Mouse (Mus musculus) monocyte, adult 5-6 weeks (primary cell): ENCODE results near the gene Pax2. TPM values are rescaled to one million over a fixed set of nuclear protein-coding genes. Genes with fewer than 3 reads are reported as not detected.
"Not testable (repeated sequence)": the region's sequence is repeated elsewhere in the genome, so short reads cannot be mapped to it uniquely, and the experiment has no call there.

Experiments used
- ATAC-seq: fragments of 153-309, 156-312 bp; replicated peaks from 2 replicates; pipeline ENCODE4 v1.8.0; 2017; ENCODE audit warnings: mild to moderate bottlenecking; ENCODE audit not compliant: low TSS enrichment, insufficient number of reproducible peaks, severe bottlenecking, poor library complexity, low FRiP score
- total RNA-seq: library from RNA; stranded (forward); fragments of 200-1000, 200-491, 200-594 nt; gene quantifications from 3 replicates; pipeline ENCODE4 v1.2.3, GENCODE M21; 2017

Pax2 gene
- total RNA-seq, 1 experiment from 2014 or later: not detected

- ATAC-seq: no peak
These were observed 65.7 kb downstream of the Pax2 start for GRCm38 (mm10) chr19:44821581-44821980.

- ATAC-seq: no peak
These were observed 66.5 kb downstream of the Pax2 start for GRCm38 (mm10) chr19:44822295-44822694.

GRCm38 (mm10) chr19:44823657-44824056, 67.8 kb downstream of the Pax2 start:
- no peak for ATAC-seq

DNA sequence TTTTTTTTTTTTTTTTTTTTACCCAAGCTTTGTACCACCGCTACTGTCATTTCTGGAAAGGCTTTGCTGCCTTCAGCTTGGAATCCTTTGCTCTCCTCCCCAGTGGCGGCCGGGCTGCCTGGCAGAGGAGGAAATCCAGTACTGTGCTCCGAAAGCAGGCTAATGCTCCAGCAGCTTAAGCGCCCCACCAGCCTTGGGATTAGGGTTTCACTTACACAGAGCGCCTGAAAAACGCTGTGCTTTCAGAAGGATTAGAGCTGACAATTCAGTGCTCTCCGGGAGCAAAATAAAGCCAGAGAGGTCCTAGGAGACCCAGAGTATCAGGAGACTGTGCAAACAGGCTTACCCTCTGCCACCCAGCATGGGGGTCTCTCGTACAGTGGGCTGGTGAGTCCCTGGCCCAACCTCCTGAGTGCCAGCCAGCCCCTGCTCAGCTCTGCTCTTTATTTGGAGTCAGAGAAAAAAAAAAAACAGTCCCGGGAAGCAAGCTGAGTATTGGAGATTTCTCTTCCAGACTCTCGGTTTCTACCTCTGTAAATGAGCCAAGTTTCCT, 69.4 kb downstream of the Pax2 start:
- no peak for ATAC-seq

GRCm38 (mm10) chr19:44825819-44826218, 70.0 kb downstream of the Pax2 start:
- ATAC-seq: no peak

GRCm38 (mm10) chr19:44833391-44833790, 77.5 kb downstream of the Pax2 start:
- no peak for ATAC-seq

- no peak for ATAC-seq
These were observed 78.6 kb downstream of the Pax2 start for GRCm38 (mm10) chr19:44834218-44835041.

DNA sequence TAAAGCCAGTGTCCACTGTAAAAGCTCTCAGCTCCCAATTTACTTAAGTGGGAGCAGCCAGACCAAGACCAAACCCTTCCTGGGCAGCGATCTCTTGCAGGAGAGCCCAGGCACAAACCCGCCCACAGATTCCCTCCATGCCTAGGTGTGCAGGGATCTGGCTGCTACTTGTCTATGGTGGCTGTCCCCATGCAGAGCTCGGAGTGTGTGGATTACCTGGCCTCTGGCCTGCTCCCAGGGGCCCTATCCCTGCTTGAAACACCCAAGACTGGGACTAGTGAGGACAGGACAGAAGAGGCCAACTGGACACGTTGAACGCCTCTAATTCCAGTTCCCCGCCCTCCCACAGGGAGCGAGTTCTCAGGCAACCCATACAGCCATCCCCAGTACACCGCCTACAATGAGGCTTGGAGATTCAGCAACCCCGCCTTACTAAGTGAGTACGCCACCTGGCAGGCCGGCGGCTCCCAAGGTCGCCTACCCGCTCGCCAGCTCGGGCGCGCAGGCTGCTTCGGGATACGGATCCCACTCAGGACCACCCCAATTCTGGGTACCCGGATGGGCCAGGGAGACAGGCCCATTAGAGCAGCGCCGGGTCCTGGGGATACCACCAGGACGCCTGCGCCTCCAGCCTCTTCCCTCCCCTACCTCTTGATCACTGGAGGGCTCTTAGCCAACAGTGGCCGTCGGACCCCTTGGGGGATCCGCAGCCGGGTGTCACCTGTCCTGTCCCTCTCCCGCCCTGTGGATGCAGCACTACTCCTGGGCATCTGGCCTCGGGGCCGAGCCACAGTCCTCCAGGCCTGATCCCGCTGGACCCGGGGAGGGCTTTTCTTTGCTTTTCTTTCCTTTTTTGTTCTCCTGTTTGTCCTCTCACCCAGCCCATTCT, 79.4 kb downstream of the Pax2 start:
- ATAC-seq: no peak

GRCm38 (mm10) chr19:44835931-44836861, 80.4 kb downstream of the Pax2 start:
- no peak for ATAC-seq

DNA sequence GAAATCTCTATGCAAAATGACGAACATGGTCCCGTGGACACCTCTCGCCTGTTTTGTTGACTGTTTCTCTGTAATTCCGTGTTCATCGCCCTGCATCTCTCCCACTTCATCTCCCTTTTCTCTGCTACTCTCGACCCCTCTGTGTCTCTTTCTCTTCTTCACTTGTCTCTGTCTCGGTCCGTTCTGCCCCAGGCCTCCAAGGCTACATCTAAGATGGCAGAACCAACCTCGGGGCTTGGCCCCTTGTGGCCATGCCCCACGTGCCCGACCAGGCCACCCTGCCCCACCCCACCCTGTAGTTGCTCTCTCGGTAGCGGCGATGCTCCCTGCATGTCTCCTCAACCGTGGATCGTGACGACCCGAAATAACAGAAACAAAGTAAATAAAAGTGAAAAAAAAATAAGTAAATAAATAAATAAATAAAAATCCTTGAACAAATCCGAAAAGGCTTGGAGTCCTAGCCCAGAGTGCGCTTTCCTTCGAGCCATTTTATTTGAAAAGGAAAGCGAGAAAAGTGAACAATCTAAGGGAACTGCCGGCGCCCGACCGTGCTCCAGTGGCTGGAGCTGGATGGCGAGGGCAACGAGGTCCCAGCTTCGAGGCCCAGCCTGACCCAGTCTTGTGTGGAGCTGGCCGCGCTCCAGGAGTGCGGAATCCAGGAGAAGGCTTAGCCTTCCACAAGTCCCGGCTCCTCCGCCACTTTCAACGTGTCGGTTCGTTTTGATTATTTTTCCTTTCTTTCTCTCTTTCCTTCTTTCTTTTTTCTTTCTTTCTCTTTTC, 81.8 kb downstream of the Pax2 start:
- ATAC-seq: no peak

DNA sequence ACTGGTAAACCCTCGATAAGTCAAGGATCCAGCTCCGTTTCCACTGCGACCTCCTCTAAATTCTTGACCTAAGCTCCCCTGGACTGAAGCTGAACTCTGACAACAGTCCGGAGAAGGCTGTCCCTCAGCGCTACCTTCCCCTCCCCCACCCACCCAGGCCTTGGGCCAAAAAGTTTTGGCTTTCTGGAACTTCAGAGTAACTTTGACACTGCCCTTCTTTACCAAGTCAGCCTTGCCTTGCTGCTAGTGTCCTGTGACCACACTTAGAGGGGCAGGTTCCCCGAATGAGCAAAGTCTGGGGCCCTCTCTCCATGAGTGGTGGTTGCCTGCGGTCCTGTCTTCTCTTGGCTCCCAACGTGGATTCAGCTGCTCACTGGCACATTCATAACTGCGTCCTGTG, 82.5 kb downstream of the Pax2 start:
- ATAC-seq: no peak

- ATAC-seq: not testable (repeated sequence)
These were observed 86.8 kb downstream of the Pax2 start for GRCm38 (mm10) chr19:44842661-44843060.

DNA sequence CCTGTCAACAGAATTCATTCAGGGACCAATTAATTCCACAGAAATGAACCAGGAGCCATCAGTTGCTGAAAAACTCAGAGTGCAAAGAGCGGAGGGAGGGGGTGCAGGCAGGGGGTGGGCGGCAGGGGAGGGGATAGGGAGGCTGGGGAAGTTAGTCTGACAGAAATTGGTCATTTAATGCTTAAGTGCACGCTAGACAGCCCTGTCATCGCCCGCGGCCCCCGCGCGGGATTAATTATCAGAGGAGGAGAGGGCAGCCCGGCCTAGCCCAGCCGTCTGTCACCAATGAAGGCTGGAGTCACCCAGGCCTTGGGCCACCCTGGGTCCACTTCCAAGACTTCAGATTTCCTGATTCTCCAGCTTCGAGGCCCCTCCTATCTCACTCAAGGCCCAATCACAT, 93.6 kb downstream of the Pax2 start:
- ATAC-seq: no peak

GRCm38 (mm10) chr19:44858671-44859070, 102.8 kb downstream of the Pax2 start:
- ATAC-seq: no peak

- no peak for ATAC-seq
These were observed 112.9 kb downstream of the Pax2 start for GRCm38 (mm10) chr19:44868766-44869165.

DNA sequence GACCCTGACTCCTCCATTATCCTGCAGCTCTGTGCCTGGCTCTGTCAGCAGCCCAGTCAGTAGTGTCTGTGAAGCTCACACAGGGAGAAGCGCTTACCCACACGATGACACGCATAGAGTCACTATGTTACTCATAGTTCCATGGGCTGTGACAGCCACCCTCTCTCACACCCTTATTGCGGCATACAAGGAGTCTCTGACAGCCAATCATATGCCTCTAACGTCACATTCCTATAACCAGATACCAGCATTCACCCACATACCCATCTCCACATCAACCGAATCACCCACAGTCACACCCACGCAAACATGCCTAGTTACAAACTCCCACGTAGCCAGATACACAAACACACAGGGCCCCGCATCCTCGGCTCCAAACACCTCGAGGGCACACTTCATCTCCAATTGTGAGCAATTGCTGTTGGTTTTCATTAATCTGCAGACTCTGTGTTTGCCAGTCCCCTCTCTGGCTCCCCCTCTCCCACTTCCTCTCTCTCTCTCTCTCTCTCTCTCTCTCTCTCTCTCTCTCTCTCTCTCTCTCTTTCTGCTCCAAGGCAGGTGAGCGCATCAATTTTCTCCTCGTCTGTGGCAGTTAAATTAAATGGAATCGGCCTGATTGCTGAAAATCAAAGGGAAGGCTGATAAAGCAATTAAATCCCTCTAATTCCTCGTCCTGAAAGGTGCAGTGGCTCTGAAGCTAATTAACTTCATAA, 118.5 kb downstream of the Pax2 start:
- no peak for ATAC-seq

DNA sequence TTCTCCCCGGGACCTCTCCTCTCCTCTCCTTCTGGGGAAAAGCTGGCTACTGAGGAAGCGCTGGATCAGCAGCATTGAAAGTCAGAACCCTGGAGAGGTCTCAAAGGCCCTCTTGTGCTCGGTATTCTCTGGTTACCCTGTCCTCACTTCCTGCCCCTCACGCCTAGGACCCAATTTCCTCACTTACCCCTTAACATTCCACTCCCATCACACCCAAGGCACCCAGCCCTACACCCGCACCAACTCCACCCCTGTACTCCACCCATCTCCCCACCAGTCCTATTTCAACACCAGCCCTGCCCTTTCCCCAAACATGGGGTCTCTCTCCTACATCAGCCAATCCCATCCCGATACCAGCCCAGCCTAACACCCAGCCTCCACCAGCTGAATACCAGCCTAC, 119.1 kb downstream of the Pax2 start:
- no peak for ATAC-seq
